Mouse (Mus musculus) layer of hippocampus, postnatal 10 days (tissue): Measurements from ENCODE around the gene Gm9789. TPM values are rescaled to one million over a fixed set of nuclear protein-coding genes. Genes with fewer than 3 reads are reported as not detected.
"Not testable (repeated sequence)": the region's sequence is repeated elsewhere in the genome, so short reads cannot be mapped to it uniquely, and the experiment has no call there.

ENCODE experiments used
- DNase-seq, 2 experiments: peaks; one replicate each; pipeline ENCODE4 v3.0.0; 2021; ENCODE audit warnings: low spot score in 2 of 2
- long read RNA-seq: library from polyadenylated mRNA; stranded (forward); transcript quantifications from one replicate; pipeline ENCODE4 v2.0.0, GENCODE M21; 2023
- total RNA-seq, 2 experiments: library from RNA; stranded (reverse); gene quantifications; 2 replicates each; pipeline ENCODE4 v1.2.3; 2021

The Gm9789 gene
- not detected for total RNA-seq
- long read RNA-seq: 0 reads

GRCm38 (mm10) chr16:89157652-89158051, at the start of gene Gm9789:
Gm9789 (plus strand) TSS chr16:89157952.
- DNase-seq: no peak

GRCm38 (mm10) chr16:89140551-89140950, 17.2 kb upstream of the Gm9789 start, which contains the start of gene Gm6358:
Gm6358 (plus strand) TSS chr16:89140851.
- DNase-seq: no peak

- DNase-seq: no peak
Observed at GRCm38 (mm10) chr16:89150786-89151185, 7.0 kb upstream of the Gm9789 start, which contains the start of gene Gm10061. Gm10061 (plus strand) TSS chr16:89151086.

- not testable (repeated sequence) for DNase-seq
Observed at GRCm38 (mm10) chr16:89169190-89169589, 11.4 kb downstream of the Gm9789 start, which contains the start of gene Gm7735. Gm7735 (plus strand) TSS chr16:89169490.

GRCm38 (mm10) chr16:89174435-89174834, 16.7 kb downstream of the Gm9789 start, which contains the start of gene 1110057P08Rik:
1110057P08Rik (plus strand) TSS chr16:89174735.
- no peak for DNase-seq

GRCm38 (mm10) chr16:89188621-89189020, 30.9 kb downstream of the Gm9789 start:
- no peak for DNase-seq

GRCm38 (mm10) chr16:89205561-89205960, 47.8 kb downstream of the Gm9789 start, which contains the start of gene Krtap20-2:
Krtap20-2 (plus strand) TSS chr16:89205861.
- no peak for DNase-seq

Other genes with a start within 250 kb of the Gm9789 start
- not detected for gene Krtap19-9b, start 225.7 kb upstream of the Gm9789 start, total RNA-seq
- not detected for gene Krtap16-3, start 195.1 kb upstream of the Gm9789 start, total RNA-seq
- not detected for gene Krtap22-2, start 147.2 kb upstream of the Gm9789 start, total RNA-seq
- not detected for gene Gm10229, start 142.7 kb upstream of the Gm9789 start, total RNA-seq
- not detected for gene Krtap6-1, start 126.3 kb upstream of the Gm9789 start, total RNA-seq
- gene Gm10228, start 116.5 kb upstream of the Gm9789 start, total RNA-seq: not detected
- not detected for gene Krtap6-5, start 110.1 kb upstream of the Gm9789 start, total RNA-seq
- gene 1110025L11Rik, start 94.0 kb upstream of the Gm9789 start, total RNA-seq: not detected
- gene Krtap6-3, start 73.9 kb upstream of the Gm9789 start, total RNA-seq: not detected
- not detected for gene Gm6358, start 17.1 kb upstream of the Gm9789 start, total RNA-seq
- not detected for gene Gm10061, start 6.9 kb upstream of the Gm9789 start, total RNA-seq
- gene Gm7735, start 11.5 kb downstream of the Gm9789 start, total RNA-seq: not detected
- not detected for gene 1110057P08Rik, start 16.8 kb downstream of the Gm9789 start, total RNA-seq
- not detected for gene Krtap20-2, start 47.9 kb downstream of the Gm9789 start, total RNA-seq
- gene Krtap21-1, start 245.9 kb downstream of the Gm9789 start, total RNA-seq: not detected